Mouse (Mus musculus) megakaryocyte-erythroid progenitor cell, adult 5-6 weeks (primary cell): ENCODE data around the gene Rassf7. TPM values are rescaled to one million over a fixed set of nuclear protein-coding genes. Genes with fewer than 3 reads are reported as not detected.

Source experiments
- ATAC-seq: replicated peaks from 2 replicates; pipeline ENCODE4 v1.8.0; 2016; ENCODE audit warnings: mild to moderate bottlenecking, inconsistent platforms; ENCODE audit not compliant: severe bottlenecking, poor library complexity, low FRiP score, low TSS enrichment
- total RNA-seq, 2 experiments: library from RNA; stranded (forward) in 1 of 2; stranded (reverse) in 1 of 2; fragments of 200-1000, 215-1000 nt in 1 of 2; fragments of >200 nt in 1 of 2; fragmentation: Nextera tagmentation in 1 of 2; gene quantifications; 2 replicates each; pipeline ENCODE4 v1.2.3; 2014 to 2017

Rassf7 gene
- total RNA-seq, 2 experiments from 2014 or later = 3.4 to 6.4 TPM

DNA sequence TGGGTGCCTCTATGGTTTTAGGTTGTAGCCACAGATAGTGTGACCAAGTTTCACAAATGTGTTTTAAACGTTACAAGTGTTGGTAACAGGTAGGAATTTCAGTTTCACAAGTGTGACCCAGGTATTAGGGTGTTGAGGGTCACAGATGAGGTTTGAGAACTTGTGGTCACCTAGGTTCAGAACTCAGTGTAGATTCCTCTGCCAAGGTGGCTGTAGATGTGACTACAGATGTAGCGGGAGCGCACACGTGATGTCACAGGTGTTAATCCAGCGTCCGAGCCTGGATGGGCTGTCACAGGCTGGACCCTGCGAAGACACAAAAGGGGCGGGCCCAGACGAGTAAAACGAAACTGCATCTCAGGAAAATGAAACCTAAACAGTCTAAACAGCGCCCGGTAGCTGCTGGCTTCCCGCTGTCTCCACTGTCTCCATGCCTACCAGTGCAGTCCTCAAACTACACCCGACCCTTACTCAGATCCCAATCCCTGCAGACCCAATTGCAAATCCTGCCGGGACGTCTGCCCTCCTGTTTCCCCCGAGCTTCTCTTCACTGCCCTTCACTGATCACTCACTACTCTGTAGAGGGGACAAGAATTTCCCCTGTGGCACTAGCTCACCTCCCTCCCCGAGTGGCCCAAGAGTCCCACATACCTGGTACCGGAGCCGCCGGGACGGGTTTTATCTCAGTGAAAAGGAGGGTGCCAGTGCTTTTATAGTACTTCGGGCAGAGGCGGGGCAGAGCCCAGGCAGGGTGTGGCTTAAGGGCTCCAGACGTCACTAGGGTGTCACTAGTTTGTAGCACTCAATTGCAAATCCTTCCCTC is 50.3 kb downstream of the Rassf7 start, which contains the start of gene Irf7:
TSS of gene Irf7 (minus strand) at position 743 of the 823 bp plus-strand sequence.
- ATAC-seq = peak; percentile 77

Other genes starting within 250 kb of the Rassf7 start
- gene Ifitm1, start 248.6 kb upstream of the Rassf7 start, total RNA-seq (2014; fragmentation: Nextera tagmentation) = 37.2 and 54.3 TPM in 2 replicates
- gene Ifitm1, start 248.6 kb upstream of the Rassf7 start, total RNA-seq (2017) = 20.9 and 50.8 TPM in 2 replicates
- 53.9 and 67.3 TPM in 2 replicates for gene Ifitm3, start 205.1 kb upstream of the Rassf7 start, total RNA-seq (2014; fragmentation: Nextera tagmentation)
- gene Ifitm3, start 205.1 kb upstream of the Rassf7 start, total RNA-seq (2017) = 54.1 and 55.3 TPM in 2 replicates
- gene Ifitm6, start 197.9 kb upstream of the Rassf7 start, total RNA-seq (2014; fragmentation: Nextera tagmentation) = not detected in 2 replicates
- 25.3 TPM in 1 of 2 replicates, not detected in the other for gene Ifitm6, start 197.9 kb upstream of the Rassf7 start, total RNA-seq (2017)
- not detected in 2 replicates for gene Gm17387, start 186.7 kb upstream of the Rassf7 start, total RNA-seq (2014; fragmentation: Nextera tagmentation)
- not detected in 2 replicates for gene Gm17387, start 186.7 kb upstream of the Rassf7 start, total RNA-seq (2017)
- 0.20 and 0.70 TPM in 2 replicates for gene B4galnt4, start 154.8 kb upstream of the Rassf7 start, total RNA-seq (2014; fragmentation: Nextera tagmentation)
- gene B4galnt4, start 154.8 kb upstream of the Rassf7 start, total RNA-seq (2017) = not detected in 2 replicates
- 0.17 and 11.2 TPM in 2 replicates for gene Pkp3, start 137.6 kb upstream of the Rassf7 start, total RNA-seq (2014; fragmentation: Nextera tagmentation)
- gene Pkp3, start 137.6 kb upstream of the Rassf7 start, total RNA-seq (2017) = 2.8 TPM in 1 of 2 replicates, not detected in the other
- 14.0 and 24.8 TPM in 2 replicates for gene Sigirr, start 115.3 kb upstream of the Rassf7 start, total RNA-seq (2014; fragmentation: Nextera tagmentation)
- gene Sigirr, start 115.3 kb upstream of the Rassf7 start, total RNA-seq (2017) = 7.1 and 13.0 TPM in 2 replicates
- not detected in 2 replicates for gene Ano9, start 98.1 kb upstream of the Rassf7 start, total RNA-seq (2014; fragmentation: Nextera tagmentation)
- not detected in 2 replicates for gene Ano9, start 98.1 kb upstream of the Rassf7 start, total RNA-seq (2017)
- gene Ptdss2, start 93.5 kb upstream of the Rassf7 start, total RNA-seq (2014; fragmentation: Nextera tagmentation) = 59.0 and 64.0 TPM in 2 replicates
- 14.0 and 21.1 TPM in 2 replicates for gene Ptdss2, start 93.5 kb upstream of the Rassf7 start, total RNA-seq (2017)
- gene Rnh1, start 43.0 kb upstream of the Rassf7 start, total RNA-seq (2014; fragmentation: Nextera tagmentation) = 43.7 and 54.2 TPM in 2 replicates
- gene Rnh1, start 43.0 kb upstream of the Rassf7 start, total RNA-seq (2017) = 20.7 and 30.4 TPM in 2 replicates
- gene Hras, start 21.9 kb upstream of the Rassf7 start, total RNA-seq (2014; fragmentation: Nextera tagmentation) = 73.1 and 108 TPM in 2 replicates
- 30.1 and 48.6 TPM in 2 replicates for gene Hras, start 21.9 kb upstream of the Rassf7 start, total RNA-seq (2017)
- 4.3 and 6.1 TPM in 2 replicates for gene Lrrc56, start 21.7 kb upstream of the Rassf7 start, total RNA-seq (2014; fragmentation: Nextera tagmentation)
- gene Lrrc56, start 21.7 kb upstream of the Rassf7 start, total RNA-seq (2017) = 0.28 and 0.88 TPM in 2 replicates
- gene Lmntd2, start 1.8 kb upstream of the Rassf7 start, total RNA-seq (2014; fragmentation: Nextera tagmentation) = not detected in 2 replicates
- not detected in 2 replicates for gene Lmntd2, start 1.8 kb upstream of the Rassf7 start, total RNA-seq (2017)
- gene Phrf1, start 12.9 kb downstream of the Rassf7 start, total RNA-seq (2014; fragmentation: Nextera tagmentation) = 114 and 119 TPM in 2 replicates
- gene Phrf1, start 12.9 kb downstream of the Rassf7 start, total RNA-seq (2017) = 53.9 and 79.3 TPM in 2 replicates
- gene Irf7, start 50.6 kb downstream of the Rassf7 start, total RNA-seq (2014; fragmentation: Nextera tagmentation) = 6.4 and 27.5 TPM in 2 replicates
- gene Irf7, start 50.6 kb downstream of the Rassf7 start, total RNA-seq (2017) = 9.7 and 9.9 TPM in 2 replicates
- not detected in 2 replicates for gene Cdhr5, start 60.9 kb downstream of the Rassf7 start, total RNA-seq (2014; fragmentation: Nextera tagmentation)
- not detected in 2 replicates for gene Cdhr5, start 60.9 kb downstream of the Rassf7 start, total RNA-seq (2017)
- gene Sct, start 63.3 kb downstream of the Rassf7 start, total RNA-seq (2014; fragmentation: Nextera tagmentation) = not detected in 2 replicates
- gene Sct, start 63.3 kb downstream of the Rassf7 start, total RNA-seq (2017) = not detected in 2 replicates
- not detected in 2 replicates for gene Drd4, start 76.1 kb downstream of the Rassf7 start, total RNA-seq (2014; fragmentation: Nextera tagmentation)
- gene Drd4, start 76.1 kb downstream of the Rassf7 start, total RNA-seq (2017) = not detected in 2 replicates
- 54.5 and 74.1 TPM in 2 replicates for gene Deaf1, start 111.8 kb downstream of the Rassf7 start, total RNA-seq (2014; fragmentation: Nextera tagmentation)
- gene Deaf1, start 111.8 kb downstream of the Rassf7 start, total RNA-seq (2017) = 11.0 and 32.1 TPM in 2 replicates
- 23.0 and 39.1 TPM in 2 replicates for gene Tmem80, start 111.9 kb downstream of the Rassf7 start, total RNA-seq (2014; fragmentation: Nextera tagmentation)
- gene Tmem80, start 111.9 kb downstream of the Rassf7 start, total RNA-seq (2017) = 9.7 and 17.4 TPM in 2 replicates
- gene Eps8l2, start 123.0 kb downstream of the Rassf7 start, total RNA-seq (2014; fragmentation: Nextera tagmentation) = 2.0 TPM in 1 of 2 replicates, not detected in the other
- gene Eps8l2, start 123.0 kb downstream of the Rassf7 start, total RNA-seq (2017) = not detected in 2 replicates
- gene Taldo1, start 176.3 kb downstream of the Rassf7 start, total RNA-seq (2014; fragmentation: Nextera tagmentation) = 327 and 353 TPM in 2 replicates
- 401 and 451 TPM in 2 replicates for gene Taldo1, start 176.3 kb downstream of the Rassf7 start, total RNA-seq (2017)
- 26.8 and 33.7 TPM in 2 replicates for gene Gatd1, start 198.3 kb downstream of the Rassf7 start, total RNA-seq (2014; fragmentation: Nextera tagmentation)
- 10.9 and 13.9 TPM in 2 replicates for gene Gatd1, start 198.3 kb downstream of the Rassf7 start, total RNA-seq (2017)
- not detected in 2 replicates for gene Cend1, start 213.6 kb downstream of the Rassf7 start, total RNA-seq (2014; fragmentation: Nextera tagmentation)
- gene Cend1, start 213.6 kb downstream of the Rassf7 start, total RNA-seq (2017) = not detected in 2 replicates
- 25.9 and 45.2 TPM in 2 replicates for gene Slc25a22, start 222.0 kb downstream of the Rassf7 start, total RNA-seq (2014; fragmentation: Nextera tagmentation)
- gene Slc25a22, start 222.0 kb downstream of the Rassf7 start, total RNA-seq (2017) = 3.4 and 6.7 TPM in 2 replicates
- 46.5 and 64.8 TPM in 2 replicates for gene Pidd1, start 228.2 kb downstream of the Rassf7 start, total RNA-seq (2014; fragmentation: Nextera tagmentation)
- gene Pidd1, start 228.2 kb downstream of the Rassf7 start, total RNA-seq (2017) = 7.5 and 14.3 TPM in 2 replicates
- gene Rplp2, start 231.5 kb downstream of the Rassf7 start, total RNA-seq (2014; fragmentation: Nextera tagmentation) = 4,458 and 6,012 TPM in 2 replicates
- gene Rplp2, start 231.5 kb downstream of the Rassf7 start, total RNA-seq (2017) = 2,286 and 2,743 TPM in 2 replicates
- 29.7 and 32.6 TPM in 2 replicates for gene Pnpla2, start 239.3 kb downstream of the Rassf7 start, total RNA-seq (2014; fragmentation: Nextera tagmentation)
- 7.1 and 17.8 TPM in 2 replicates for gene Pnpla2, start 239.3 kb downstream of the Rassf7 start, total RNA-seq (2017)
- gene Cracr2b, start 245.2 kb downstream of the Rassf7 start, total RNA-seq (2014; fragmentation: Nextera tagmentation) = not detected in 2 replicates
- 0.23 TPM in 1 of 2 replicates, not detected in the other for gene Cracr2b, start 245.2 kb downstream of the Rassf7 start, total RNA-seq (2017)